Mouse (Mus musculus): Measurements from ENCODE around the gene Olfr1371. TPM values are rescaled to one million over a fixed set of nuclear protein-coding genes. Genes with fewer than 3 reads are reported as not detected.

Gene Olfr1371
- polyA plus RNA-seq (2015; fragmentation: Nextera tagmentation; extraction: Ambion mirVana): not detected in 2 replicates

DNA sequence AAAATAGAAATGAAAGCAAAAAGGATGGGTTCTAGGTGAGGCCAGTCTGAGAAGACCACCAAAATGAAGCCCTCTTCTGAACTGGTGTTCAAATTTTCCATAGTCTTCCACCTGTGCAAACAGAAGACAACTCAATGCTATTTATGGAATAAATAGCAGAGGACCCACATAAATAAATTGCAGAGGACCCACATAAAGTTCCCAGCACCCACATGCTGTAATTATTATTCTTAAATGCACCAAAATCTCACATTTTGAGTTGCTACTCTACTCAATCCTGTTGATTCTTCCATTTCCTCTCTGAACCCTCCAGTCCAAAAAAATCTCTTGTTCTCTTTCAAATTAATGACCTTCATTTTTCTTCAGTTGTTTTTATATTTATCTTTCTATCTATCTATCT is at the start of gene Olfr1371:
Gene Olfr1371 (minus strand): TSS at position 101 of the 400 bp plus-strand sequence.

DNA sequence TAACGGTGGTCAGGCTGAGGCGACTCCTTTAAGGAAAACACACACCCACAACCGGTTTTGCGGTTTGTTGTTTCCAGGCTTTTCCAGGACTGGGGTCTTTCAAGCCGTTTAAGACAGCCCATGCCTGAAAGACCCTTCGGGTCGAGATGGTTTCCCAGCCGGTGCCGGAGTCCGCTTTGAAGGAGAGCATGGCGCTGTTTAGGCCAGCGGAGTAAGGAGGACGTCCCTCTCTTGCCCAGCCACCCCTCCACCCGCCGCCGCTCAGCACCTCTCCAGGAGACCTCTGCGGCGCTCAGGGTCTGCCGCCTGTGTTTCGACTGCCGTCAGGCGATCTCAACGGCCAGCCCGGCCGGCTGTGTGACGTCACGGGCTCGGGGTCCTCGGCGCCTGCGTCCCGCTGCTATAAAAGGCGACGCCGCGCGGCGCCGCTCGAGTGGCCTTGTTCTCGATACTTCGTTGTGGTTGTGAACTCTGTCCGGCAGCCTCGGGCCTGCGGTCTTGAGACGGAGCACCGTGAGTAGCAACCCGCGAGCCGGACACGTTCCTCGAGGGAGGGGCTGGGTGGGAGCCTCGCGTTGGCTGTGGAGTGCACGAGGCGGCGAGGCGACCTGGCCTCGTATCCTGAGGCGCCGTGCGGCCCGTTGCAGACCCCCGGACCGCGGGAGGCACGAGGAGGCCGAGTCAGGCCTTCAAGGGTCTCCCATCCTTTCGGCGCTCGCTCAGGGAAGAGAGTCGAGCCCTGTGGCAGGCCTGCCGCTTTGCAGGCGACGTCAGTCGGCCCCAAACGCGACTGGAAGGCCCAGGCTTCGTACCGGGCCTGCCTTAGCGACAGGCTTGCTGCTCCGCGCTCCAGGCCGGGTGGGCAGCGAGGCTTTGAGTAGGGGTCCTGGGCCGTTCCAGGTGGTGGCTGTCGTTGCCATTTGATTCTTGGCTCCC is 18.1 kb upstream of the Olfr1371 start, which contains the start of gene Skp1a:
Gene Skp1a (plus strand): TSS at position 390 of the 936 bp plus-strand sequence.

Other genes starting within 250 kb of the Olfr1371 start
- 39.8 and 46.2 TPM in 2 replicates for gene Cdkn2aipnl, start 246.3 kb downstream of the Olfr1371 start, polyA plus RNA-seq (2015; fragmentation: Nextera tagmentation; extraction: Ambion mirVana)
- gene Ube2b, start 213.2 kb downstream of the Olfr1371 start, polyA plus RNA-seq (2015; fragmentation: Nextera tagmentation; extraction: Ambion mirVana): 202 and 227 TPM in 2 replicates
- 5.8 and 6.3 TPM in 2 replicates for gene Cdkl3, start 209.8 kb downstream of the Olfr1371 start, polyA plus RNA-seq (2015; fragmentation: Nextera tagmentation; extraction: Ambion mirVana)
- 49.4 and 55.4 TPM in 2 replicates for gene Ppp2ca, start 115.3 kb downstream of the Olfr1371 start, polyA plus RNA-seq (2015; fragmentation: Nextera tagmentation; extraction: Ambion mirVana)
- not detected in 2 replicates for gene Olfr1373, start 68.5 kb downstream of the Olfr1371 start, polyA plus RNA-seq (2015; fragmentation: Nextera tagmentation; extraction: Ambion mirVana)
- gene Skp1a, start 18.0 kb upstream of the Olfr1371 start, polyA plus RNA-seq (2015; fragmentation: Nextera tagmentation; extraction: Ambion mirVana): 476 and 543 TPM in 2 replicates
- gene Tcf7, start 69.0 kb upstream of the Olfr1371 start, polyA plus RNA-seq (2015; fragmentation: Nextera tagmentation; extraction: Ambion mirVana): 3.3 and 4.6 TPM in 2 replicates
- 194 and 219 TPM in 2 replicates for gene Vdac1, start 146.9 kb upstream of the Olfr1371 start, polyA plus RNA-seq (2015; fragmentation: Nextera tagmentation; extraction: Ambion mirVana)
- gene 9530068E07Rik, start 182.4 kb upstream of the Olfr1371 start, polyA plus RNA-seq (2015; fragmentation: Nextera tagmentation; extraction: Ambion mirVana): 228 and 258 TPM in 2 replicates